Mouse (Mus musculus) olfactory bulb, adult 2 months (tissue): ENCODE results near the gene Flt1.

Experiments used
- CTCF ChIP-seq: fragments of 200-500 bp; IDR thresholded peaks from 2 replicates; pipeline ENCODE4 v1.5.1; 2012; ENCODE audit warnings: low read depth, mild to moderate bottlenecking, low read length, moderate library complexity; ENCODE audit not compliant: insufficient read depth
- POLR2A ChIP-seq: fragments of 200-500 bp; IDR thresholded peaks from 2 replicates; pipeline ENCODE4 v1.6.1; 2012; ENCODE audit warnings: mild to moderate bottlenecking, low read depth, low read length, moderate library complexity; ENCODE audit not compliant: insufficient read depth

DNA sequence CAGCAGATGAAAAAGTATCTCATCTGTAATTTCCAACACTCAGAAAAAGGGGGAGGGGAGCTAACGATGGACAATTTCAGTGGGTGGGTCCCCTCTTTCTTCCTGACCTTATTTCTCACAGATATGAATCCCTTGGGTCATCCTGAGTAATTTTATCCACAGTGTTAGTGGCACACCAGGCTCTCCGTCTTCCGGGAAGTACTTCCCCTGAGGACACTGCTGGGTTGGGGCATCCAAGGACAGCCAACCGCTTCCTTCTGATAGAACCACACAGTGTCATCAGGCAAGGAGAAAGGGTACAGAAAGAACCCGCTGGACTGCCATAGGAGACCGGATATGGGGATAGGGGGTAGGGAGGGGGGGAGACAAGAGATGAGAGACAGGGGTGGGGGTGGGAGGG lies 111.2 kb downstream of the Flt1 start:
- no peak for TF ChIP-seq POLR2A
- no peak for TF ChIP-seq CTCF
